Mouse (Mus musculus) heart, embryonic 16.5 days (tissue): ENCODE results near the gene Rpl3. TPM values are rescaled to one million over a fixed set of nuclear protein-coding genes. Genes with fewer than 3 reads are reported as not detected.

Experiments
- ATAC-seq: fragments of 200-750 bp; cut with Nextera tagmentation; replicated peaks from 2 replicates; pipeline ENCODE4 v1.8.0; 2017; ENCODE audit warnings: moderate number of reproducible peaks; ENCODE audit not compliant: insufficient read depth, low FRiP score; ENCODE audit errors: extremely low read depth
- H3K27ac ChIP-seq: fragments of 300-500 bp; sonication (generic); 2 replicates; pipeline ENCODE4 v1.5.1; 2014; ENCODE audit warnings: mild to moderate bottlenecking, low read length, control low read depth, moderate library complexity
- H3K27me3 ChIP-seq: fragments of 300-500 bp; sonication (generic); 2 replicates; pipeline ENCODE4 v1.6.1; 2014; ENCODE audit warnings: low read length, mixed read lengths; ENCODE audit not compliant: control insufficient read depth, insufficient read depth
- H3K36me3 ChIP-seq: fragments of 300-500 bp; sonication (generic); 2 replicates; pipeline ENCODE4 v1.6.1; 2014; ENCODE audit not compliant: control insufficient read depth, insufficient read depth
- H3K4me1 ChIP-seq: fragments of 300-500 bp; sonication (generic); 2 replicates; pipeline ENCODE4 v1.6.1; 2014; ENCODE audit warnings: low read length, mixed read lengths; ENCODE audit not compliant: control insufficient read depth, insufficient read depth
- H3K4me2 ChIP-seq: fragments of 300-500 bp; sonication (generic); 2 replicates; pipeline ENCODE4 v1.6.1; 2014; ENCODE audit warnings: low read depth, mild to moderate bottlenecking, control low read depth, low read length
- H3K4me3 ChIP-seq: fragments of 300-500 bp; sonication (generic); 2 replicates; pipeline ENCODE4 v1.5.1; 2014; ENCODE audit warnings: mild to moderate bottlenecking, control low read depth, low read length
- H3K9ac ChIP-seq: fragments of 300-500 bp; sonication (generic); 2 replicates; pipeline ENCODE4 v1.6.1; 2014; ENCODE audit warnings: low read length, control low read depth
- H3K9me3 ChIP-seq: fragments of 300-500 bp; sonication (generic); replicated peaks from 2 replicates; pipeline ENCODE4 v1.6.1; 2016; ENCODE audit warnings: low read length; ENCODE audit not compliant: control insufficient read depth
- WGBS: fragments of 180-500 bp; shearing (Covaris S2); extraction: QIAGEN DNeasy Blood & Tissue Kit; methylation state at CpG from one replicate; pipeline ENCODE4 v1.1.7; 2014; 5-methylcytosine and 5-hydroxymethylcytosine counted together
- polyA plus RNA-seq: library from polyadenylated mRNA; unstranded; fragments of >200 nt; fragmentation: Nextera tagmentation; extraction: Ambion mirVana; gene quantifications from 2 replicates; pipeline ENCODE4 v1.2.1, GENCODE M21; 2015

Gene Rpl3
- polyA plus RNA-seq, 1 experiment from 2014 or later, result 606 TPM

- 16% methylated on average over 20 of the region's 20 CpGs for WGBS
- ATAC-seq, result peak; percentile 74
- Histone ChIP-seq H3K4me3 (no peak overlapping the region), H3K36me3 (no peaks in the 10 kb centered on the region), H3K4me2 (peak overlapping the region; percentile 27), H3K9ac (peak overlapping the region; percentile 50), H3K9me3 (no peaks in the 10 kb centered on the region), H3K27ac (peak overlapping the region; percentile 21; the same call in 1 of the 2 replicates), H3K4me1 (peaks cover 28% of the 10 kb centered on the region), H3K27me3 (peaks cover 3% of the 10 kb centered on the region; the same call in 1 of the 2 replicates)
These were observed 5.5 kb upstream of the Rpl3 start for GRCm38 (mm10) chr15:80096946-80097881.

GRCm38 (mm10) chr15:80096406-80096805, 4.7 kb upstream of the Rpl3 start:
- no peak for ATAC-seq
- Histone ChIP-seq H3K4me1 (peaks cover 28% of the 10 kb centered on the region), H3K4me3 (no peak overlapping the region), H3K9ac (no peak overlapping the region), H3K36me3 (no peaks in the 10 kb centered on the region), H3K9me3 (no peaks in the 10 kb centered on the region), H3K27ac (no peak overlapping the region), H3K4me2 (no peak overlapping the region), H3K27me3 (peaks cover 6% of the 10 kb centered on the region; the same call in 1 of the 2 replicates)
- WGBS, result 77% methylated on average over 10 of the region's 10 CpGs

GRCm38 (mm10) chr15:80095596-80095995, 3.9 kb upstream of the Rpl3 start:
- Histone ChIP-seq H3K4me3 (no peak overlapping the region), H3K27me3 (peaks cover 7% of the 10 kb centered on the region; the same call in 1 of the 2 replicates), H3K4me1 (peaks cover 28% of the 10 kb centered on the region), H3K27ac (no peak overlapping the region), H3K9ac (no peak overlapping the region), H3K4me2 (no peak overlapping the region), H3K9me3 (no peaks in the 10 kb centered on the region), H3K36me3 (no peaks in the 10 kb centered on the region)
- WGBS, result 61% methylated on average over 1 of the region's 1 CpGs
- no peak for ATAC-seq

GRCm38 (mm10) chr15:80094201-80094600, 2.5 kb upstream of the Rpl3 start:
- no peak for ATAC-seq
- Histone ChIP-seq H3K9ac (no peak overlapping the region), H3K4me1 (peaks cover 24% of the 10 kb centered on the region), H3K27ac (no peak overlapping the region), H3K36me3 (no peaks in the 10 kb centered on the region), H3K4me3 (no peak overlapping the region), H3K9me3 (no peaks in the 10 kb centered on the region), H3K4me2 (no peak overlapping the region), H3K27me3 (peaks cover 7% of the 10 kb centered on the region; the same call in 1 of the 2 replicates)
- 93% methylated on average over 13 of the region's 13 CpGs for WGBS

GRCm38 (mm10) chr15:80092599-80092998, 931 bp upstream of the Rpl3 start:
- no peak overlapping the region for H3K27ac ChIP-seq
- 36% methylated on average over 8 of the region's 8 CpGs for WGBS
- H3K4me2 ChIP-seq, result peak overlapping the region; percentile 92; the same call in 1 of the 2 replicates
- H3K4me1 ChIP-seq, result peaks cover 11% of the 10 kb centered on the region
- ATAC-seq, result no peak
- H3K9ac ChIP-seq, result no peak overlapping the region
- peaks cover 7% of the 10 kb centered on the region; the same call in 1 of the 2 replicates for H3K27me3 ChIP-seq
- H3K4me3 ChIP-seq, result no peak overlapping the region
- no peaks in the 10 kb centered on the region for H3K36me3 ChIP-seq
- H3K9me3 ChIP-seq, result no peaks in the 10 kb centered on the region

- Histone ChIP-seq H3K36me3 (no peaks in the 10 kb centered on the region), H3K4me2 (peak overlapping the region; percentile 92), H3K4me1 (peaks cover 6% of the 10 kb centered on the region), H3K27me3 (peaks cover 7% of the 10 kb centered on the region; the same call in 1 of the 2 replicates), H3K9ac (peak overlapping the region; percentile 84), H3K9me3 (no peaks in the 10 kb centered on the region), H3K4me3 (peak overlapping the region; percentile 77), H3K27ac (no peak overlapping the region)
- no peak for ATAC-seq
- WGBS, result 40% methylated on average over 7 of the region's 7 CpGs
These were observed 373 bp upstream of the Rpl3 start for GRCm38 (mm10) chr15:80092041-80092441.

- Histone ChIP-seq H3K27ac (no peak overlapping the region), H3K27me3 (peaks cover 7% of the 10 kb centered on the region; the same call in 1 of the 2 replicates), H3K4me2 (peak overlapping the region; percentile 92), H3K36me3 (no peaks in the 10 kb centered on the region), H3K4me3 (peak overlapping the region; percentile 77), H3K9me3 (no peaks in the 10 kb centered on the region), H3K4me1 (no peaks in the 10 kb centered on the region), H3K9ac (peak overlapping the region; percentile 84)
- WGBS, result under 1% methylated on average over 17 of the region's 17 CpGs
- ATAC-seq, result 0 out of 2 replicates have a peak, but pooled peaks have one; percentile 46
These were observed 937 bp downstream of the Rpl3 start for GRCm38 (mm10) chr15:80090741-80091120.

- H3K4me1 ChIP-seq, result no peaks in the 10 kb centered on the region
- no peak overlapping the region for H3K9ac ChIP-seq
- no peak overlapping the region for H3K4me3 ChIP-seq
- no peak overlapping the region for H3K27ac ChIP-seq
- H3K4me2 ChIP-seq, result no peak overlapping the region; the same call in 1 of the 2 replicates
- no peak for ATAC-seq
- peaks cover 7% of the 10 kb centered on the region; the same call in 1 of the 2 replicates for H3K27me3 ChIP-seq
- no peaks in the 10 kb centered on the region for H3K9me3 ChIP-seq
- no peaks in the 10 kb centered on the region for H3K36me3 ChIP-seq
- WGBS, result 79% methylated on average over 11 of the region's 11 CpGs
These were observed 1.5 kb downstream of the Rpl3 start for GRCm38 (mm10) chr15:80090155-80090554.

- WGBS, result 36% methylated on average over 4 of the region's 4 CpGs
- H3K9me3 ChIP-seq, result no peaks in the 10 kb centered on the region
- no peak overlapping the region for H3K4me2 ChIP-seq
- peaks cover 7% of the 10 kb centered on the region; the same call in 1 of the 2 replicates for H3K27me3 ChIP-seq
- H3K4me1 ChIP-seq, result peaks cover 2% of the 10 kb centered on the region; the same call in 1 of the 2 replicates
- H3K36me3 ChIP-seq, result no peaks in the 10 kb centered on the region
- H3K9ac ChIP-seq, result no peak overlapping the region
- no peak for ATAC-seq
- no peak overlapping the region for H3K27ac ChIP-seq
- no peak overlapping the region for H3K4me3 ChIP-seq
These were observed 3.0 kb downstream of the Rpl3 start for GRCm38 (mm10) chr15:80088637-80089036.
